Mouse (Mus musculus): ENCODE measurements around the gene Olfr996. TPM values are rescaled to one million over a fixed set of nuclear protein-coding genes. Genes with fewer than 3 reads are reported as not detected.
"Not testable (repeated sequence)": the region's sequence is repeated elsewhere in the genome, so short reads cannot be mapped to it uniquely, and the experiment has no call there.

Olfr996 gene
- not detected in 2 replicates for polyA plus RNA-seq (2015; fragmentation: Nextera tagmentation; extraction: Ambion mirVana)

- Histone ChIP-seq H3K4me1 (no peaks in the 10 kb centered on the region), H3K36me3 (ENCODE audit: poor library complexity, severe bottlenecking) (no peaks in the 10 kb centered on the region), H3K27ac (no peak within 1 kb of the TSS), H3K27me3 (no peaks in the 10 kb centered on the region), H3K4me2 (no peak within 1 kb of the TSS), H3K9ac (no peak within 1 kb of the TSS), H3K4me3 (no peak within 1 kb of the TSS), H3K9me3 (replicated peaks) (no peaks in the 10 kb centered on the region)
- ATAC-seq, result no peak
Measured at GRCm38 (mm10) chr2:85578915-85579314, at the start of gene Olfr996. Gene Olfr996, plus strand, starts transcription at chr2:85579215.

GRCm38 (mm10) chr2:85532082-85532778, 46.8 kb upstream of the Olfr996 start:
- H3K4me1 ChIP-seq, result no peaks in the 10 kb centered on the region
- no peaks in the 10 kb centered on the region for H3K27me3 ChIP-seq
- no peak overlapping the region for H3K4me3 ChIP-seq
- no peak overlapping the region for H3K9ac ChIP-seq
- no peaks in the 10 kb centered on the region for H3K36me3 ChIP-seq (ENCODE audit: poor library complexity, severe bottlenecking)
- no peak overlapping the region for H3K27ac ChIP-seq
- no peak for ATAC-seq
- WGBS, result 90% methylated on average over 2 of the region's 2 CpGs
- H3K9me3 ChIP-seq (replicated peaks), result no peaks in the 10 kb centered on the region
- H3K4me2 ChIP-seq, result no peak overlapping the region

GRCm38 (mm10) chr2:85533934-85534333, 45.1 kb upstream of the Olfr996 start:
- no peaks in the 10 kb centered on the region for H3K4me1 ChIP-seq
- H3K4me2 ChIP-seq, result no peak overlapping the region
- ATAC-seq, result no peak
- H3K36me3 ChIP-seq (ENCODE audit: poor library complexity, severe bottlenecking), result no peaks in the 10 kb centered on the region
- 97% methylated on average over 1 of the region's 1 CpGs for WGBS
- no peak overlapping the region for H3K4me3 ChIP-seq
- no peaks in the 10 kb centered on the region for H3K9me3 ChIP-seq (replicated peaks)
- no peak overlapping the region for H3K27ac ChIP-seq
- H3K9ac ChIP-seq, result no peak overlapping the region
- no peaks in the 10 kb centered on the region for H3K27me3 ChIP-seq

- 68% methylated on average over 1 of the region's 1 CpGs for WGBS
- no peak overlapping the region for H3K4me3 ChIP-seq
- H3K27ac ChIP-seq, result no peak overlapping the region
- H3K9me3 ChIP-seq (replicated peaks), result no peaks in the 10 kb centered on the region
- H3K4me2 ChIP-seq, result no peak overlapping the region
- H3K4me1 ChIP-seq, result no peaks in the 10 kb centered on the region
- no peaks in the 10 kb centered on the region for H3K27me3 ChIP-seq
- H3K36me3 ChIP-seq (ENCODE audit: poor library complexity, severe bottlenecking), result no peaks in the 10 kb centered on the region
- H3K9ac ChIP-seq, result no peak overlapping the region
- no peak for ATAC-seq
Measured at GRCm38 (mm10) chr2:85554806-85555205, 24.2 kb upstream of the Olfr996 start.

GRCm38 (mm10) chr2:85560226-85560625, 18.8 kb upstream of the Olfr996 start:
- 78% methylated on average over 4 of the region's 4 CpGs for WGBS
- H3K9me3 ChIP-seq (replicated peaks), result no peaks in the 10 kb centered on the region
- no peaks in the 10 kb centered on the region for H3K36me3 ChIP-seq (ENCODE audit: poor library complexity, severe bottlenecking)
- H3K4me3 ChIP-seq, result no peak overlapping the region
- H3K27me3 ChIP-seq, result no peaks in the 10 kb centered on the region
- no peaks in the 10 kb centered on the region for H3K4me1 ChIP-seq
- no peak overlapping the region for H3K9ac ChIP-seq
- no peak overlapping the region for H3K4me2 ChIP-seq
- no peak overlapping the region for H3K27ac ChIP-seq
- ATAC-seq, result no peak

GRCm38 (mm10) chr2:85561187-85561586, 17.8 kb upstream of the Olfr996 start:
- Histone ChIP-seq H3K36me3 (ENCODE audit: poor library complexity, severe bottlenecking) (no peaks in the 10 kb centered on the region), H3K9me3 (replicated peaks) (no peaks in the 10 kb centered on the region), H3K27ac (no peak overlapping the region), H3K4me2 (no peak overlapping the region), H3K27me3 (no peaks in the 10 kb centered on the region), H3K4me1 (no peaks in the 10 kb centered on the region), H3K9ac (no peak overlapping the region), H3K4me3 (no peak overlapping the region)
- WGBS, result 27% methylated on average over 4 of the region's 4 CpGs
- peak; percentile 81; the same call in 1 of the 2 replicates for ATAC-seq

- not testable (repeated sequence) for H3K36me3 ChIP-seq (ENCODE audit: poor library complexity, severe bottlenecking); H3K27me3 ChIP-seq; H3K27ac ChIP-seq; H3K4me3 ChIP-seq; H3K4me1 ChIP-seq; H3K4me2 ChIP-seq; H3K9ac ChIP-seq; H3K9me3 ChIP-seq (replicated peaks); ATAC-seq
- 89% methylated on average over 2 of the region's 2 CpGs for WGBS
Measured at GRCm38 (mm10) chr2:85588648-85589047, 9.6 kb downstream of the Olfr996 start, which contains the start of gene Olfr998. Gene Olfr998, plus strand, starts transcription at chr2:85588948.

GRCm38 (mm10) chr2:85611803-85612202, 32.8 kb downstream of the Olfr996 start, which contains the start of gene Olfr1000:
Gene Olfr1000, minus strand, starts transcription at chr2:85611903.
- no peak within 1 kb of the TSS for H3K9ac ChIP-seq
- H3K36me3 ChIP-seq (ENCODE audit: poor library complexity, severe bottlenecking), result no peaks in the 10 kb centered on the region
- H3K4me2 ChIP-seq, result no peak within 1 kb of the TSS
- H3K27ac ChIP-seq, result no peak within 1 kb of the TSS
- H3K4me3 ChIP-seq, result no peak within 1 kb of the TSS
- WGBS, result 82% methylated on average over 1 of the region's 1 CpGs
- no peak for ATAC-seq
- H3K27me3 ChIP-seq, result no peaks in the 10 kb centered on the region
- H3K9me3 ChIP-seq (replicated peaks), result no peaks in the 10 kb centered on the region
- no peaks in the 10 kb centered on the region for H3K4me1 ChIP-seq

Other genes with a start within 250 kb of the Olfr996 start
- gene Olfr987, start 239.9 kb upstream of the Olfr996 start, polyA plus RNA-seq (2015; fragmentation: Nextera tagmentation; extraction: Ambion mirVana), result not detected in 2 replicates
- not detected in 2 replicates for gene Olfr988, start 216.0 kb upstream of the Olfr996 start, polyA plus RNA-seq (2015; fragmentation: Nextera tagmentation; extraction: Ambion mirVana)
- not detected in 2 replicates for gene Olfr992, start 169.7 kb upstream of the Olfr996 start, polyA plus RNA-seq (2015; fragmentation: Nextera tagmentation; extraction: Ambion mirVana)
- not detected in 2 replicates for gene Olfr993, start 164.3 kb upstream of the Olfr996 start, polyA plus RNA-seq (2015; fragmentation: Nextera tagmentation; extraction: Ambion mirVana)
- not detected in 2 replicates for gene Olfr994, start 142.8 kb upstream of the Olfr996 start, polyA plus RNA-seq (2015; fragmentation: Nextera tagmentation; extraction: Ambion mirVana)
- gene Olfr995, start 135.6 kb upstream of the Olfr996 start, polyA plus RNA-seq (2015; fragmentation: Nextera tagmentation; extraction: Ambion mirVana), result not detected in 2 replicates
- not detected in 2 replicates for gene 4833423E24Rik, start 60.2 kb upstream of the Olfr996 start, polyA plus RNA-seq (2015; fragmentation: Nextera tagmentation; extraction: Ambion mirVana)
- not detected in 2 replicates for gene Olfr998, start 9.7 kb downstream of the Olfr996 start, polyA plus RNA-seq (2015; fragmentation: Nextera tagmentation; extraction: Ambion mirVana)
- not detected in 2 replicates for gene Olfr1000, start 32.7 kb downstream of the Olfr996 start, polyA plus RNA-seq (2015; fragmentation: Nextera tagmentation; extraction: Ambion mirVana)
- not detected in 2 replicates for gene Olfr1002, start 71.5 kb downstream of the Olfr996 start, polyA plus RNA-seq (2015; fragmentation: Nextera tagmentation; extraction: Ambion mirVana)
- gene Olfr154, start 85.2 kb downstream of the Olfr996 start, polyA plus RNA-seq (2015; fragmentation: Nextera tagmentation; extraction: Ambion mirVana), result not detected in 2 replicates
- not detected in 2 replicates for gene Olfr1006, start 99.6 kb downstream of the Olfr996 start, polyA plus RNA-seq (2015; fragmentation: Nextera tagmentation; extraction: Ambion mirVana)
- gene Olfr1008, start 110.2 kb downstream of the Olfr996 start, polyA plus RNA-seq (2015; fragmentation: Nextera tagmentation; extraction: Ambion mirVana), result not detected in 2 replicates
- not detected in 2 replicates for gene Olfr1009, start 136.2 kb downstream of the Olfr996 start, polyA plus RNA-seq (2015; fragmentation: Nextera tagmentation; extraction: Ambion mirVana)
- gene Olfr1012, start 183.6 kb downstream of the Olfr996 start, polyA plus RNA-seq (2015; fragmentation: Nextera tagmentation; extraction: Ambion mirVana), result not detected in 2 replicates
- gene Olfr1013, start 187.9 kb downstream of the Olfr996 start, polyA plus RNA-seq (2015; fragmentation: Nextera tagmentation; extraction: Ambion mirVana), result not detected in 2 replicates
- not detected in 2 replicates for gene Olfr1014, start 193.5 kb downstream of the Olfr996 start, polyA plus RNA-seq (2015; fragmentation: Nextera tagmentation; extraction: Ambion mirVana)
- gene Olfr1015, start 202.8 kb downstream of the Olfr996 start, polyA plus RNA-seq (2015; fragmentation: Nextera tagmentation; extraction: Ambion mirVana), result not detected in 2 replicates
- not detected in 2 replicates for gene Olfr1016, start 223.3 kb downstream of the Olfr996 start, polyA plus RNA-seq (2015; fragmentation: Nextera tagmentation; extraction: Ambion mirVana)
- not detected in 2 replicates for gene Olfr1018, start 239.3 kb downstream of the Olfr996 start, polyA plus RNA-seq (2015; fragmentation: Nextera tagmentation; extraction: Ambion mirVana)